Mouse (Mus musculus) hindbrain, embryonic 15.5 days (tissue): ENCODE measurements around the gene Adk. TPM values are rescaled to one million over a fixed set of nuclear protein-coding genes. Genes with fewer than 3 reads are reported as not detected.
A peak's percentile ranks its signal among the peaks of the same experiment; 100 is the strongest.

Experiments
- ATAC-seq: fragments of 200-750 bp; cut with Nextera tagmentation; 2 replicates; pipeline ENCODE4 v1.8.0; 2017; ENCODE audit warnings: low read depth, moderate number of reproducible peaks, moderate TSS enrichment; ENCODE audit not compliant: low FRiP score
- H3K27ac ChIP-seq: fragments of 300-500 bp; sonication (generic); replicated peaks from 2 replicates; pipeline ENCODE4 v1.5.1; 2015; ENCODE audit warnings: mild to moderate bottlenecking, inconsistent platforms
- H3K27me3 ChIP-seq: fragments of 300-500 bp; sonication (generic); 2 replicates; pipeline ENCODE4 v1.6.1; 2015; ENCODE audit warnings: control low read depth, inconsistent platforms
- H3K36me3 ChIP-seq: fragments of 300-500 bp; sonication (generic); 2 replicates; pipeline ENCODE4 v1.6.1; 2015; ENCODE audit warnings: control low read depth, inconsistent platforms
- H3K4me1 ChIP-seq: fragments of 300-500 bp; sonication (generic); replicated peaks from 2 replicates; pipeline ENCODE4 v1.6.1; 2015; ENCODE audit warnings: control low read depth, inconsistent platforms
- H3K4me2 ChIP-seq: fragments of 300-500 bp; sonication (generic); 2 replicates; pipeline ENCODE4 v1.6.1; 2015; ENCODE audit warnings: moderate library complexity, mild to moderate bottlenecking, inconsistent platforms
- H3K4me3 ChIP-seq: fragments of 300-500 bp; sonication (generic); 2 replicates; pipeline ENCODE4 v1.5.1; 2015; ENCODE audit warnings: mild to moderate bottlenecking, inconsistent platforms
- H3K9ac ChIP-seq: fragments of 300-500 bp; sonication (generic); 2 replicates; pipeline ENCODE4 v1.6.1; 2015; ENCODE audit warnings: inconsistent platforms
- H3K9me3 ChIP-seq: fragments of 300-500 bp; sonication (generic); 2 replicates; pipeline ENCODE4 v1.6.1; 2016; ENCODE audit warnings: control low read depth, inconsistent platforms
- WGBS: fragments of 180-500 bp; shearing (Covaris S2); methylation state at CpG from one replicate; pipeline ENCODE4 v1.1.7; 2015; 5-methylcytosine and 5-hydroxymethylcytosine counted together
- polyA plus RNA-seq: library from polyadenylated mRNA; unstranded; fragments of >200 nt; fragmentation: Nextera tagmentation; extraction: Ambion mirVana; gene quantifications from 2 replicates; pipeline ENCODE4 v1.2.1, GENCODE M21; 2015

The Adk gene
- 40.4 and 47.6 TPM in 2 replicates for polyA plus RNA-seq

DNA sequence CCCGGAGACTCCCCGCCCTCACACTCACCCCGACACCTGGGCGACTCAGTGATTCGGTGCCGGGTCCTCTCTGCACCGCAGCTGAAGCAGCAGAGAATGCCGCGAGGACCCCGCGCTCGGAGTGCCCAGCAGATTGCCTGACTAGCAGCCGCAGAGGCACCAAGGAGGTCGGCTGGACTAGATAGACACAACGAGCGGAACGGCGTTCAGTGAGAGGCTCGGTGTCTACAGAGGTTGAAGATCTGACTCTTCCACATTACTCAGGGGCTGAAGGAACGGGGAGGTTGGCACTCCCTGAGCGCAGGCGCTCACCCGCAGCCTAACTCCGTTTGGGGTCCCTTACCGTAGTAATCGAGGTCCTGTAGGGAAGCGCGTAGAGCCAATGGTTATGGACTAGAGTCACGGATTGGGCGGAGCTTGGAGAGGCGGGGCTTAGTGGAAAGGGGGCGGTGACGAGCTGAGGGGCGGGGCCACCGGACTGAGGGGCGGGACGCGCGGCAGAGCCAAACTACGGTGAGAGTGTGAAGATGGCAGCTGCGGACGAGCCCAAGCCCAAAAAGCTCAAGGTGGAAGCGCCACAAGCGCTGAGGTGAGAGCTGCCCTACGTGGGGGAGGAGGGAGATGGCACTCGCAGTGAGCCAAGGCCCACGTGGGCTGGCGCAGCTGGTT is at the start of gene Adk, which contains the start of gene Ap3m1:
Adk (plus strand) TSS at position 463 of the 669 bp plus-strand sequence.
Ap3m1 (minus strand) TSS at position 397 of the 669 bp plus-strand sequence.
- WGBS: under 1% methylated on average over 48 of the region's 48 CpGs
- peak within 1 kb of the TSS; percentile 96 for H3K27ac ChIP-seq
- ATAC-seq: peak; percentile 98
- H3K4me1 ChIP-seq: peaks cover 16% of the 10 kb centered on the region
- no peaks in the 10 kb centered on the region for H3K27me3 ChIP-seq
- no peaks in the 10 kb centered on the region for H3K9me3 ChIP-seq
- peak within 1 kb of the TSS; percentile 85 for H3K9ac ChIP-seq
- H3K4me3 ChIP-seq: peak within 1 kb of the TSS; percentile 95
- peak within 1 kb of the TSS; percentile 82 for H3K4me2 ChIP-seq
- no peaks in the 10 kb centered on the region for H3K36me3 ChIP-seq

DNA sequence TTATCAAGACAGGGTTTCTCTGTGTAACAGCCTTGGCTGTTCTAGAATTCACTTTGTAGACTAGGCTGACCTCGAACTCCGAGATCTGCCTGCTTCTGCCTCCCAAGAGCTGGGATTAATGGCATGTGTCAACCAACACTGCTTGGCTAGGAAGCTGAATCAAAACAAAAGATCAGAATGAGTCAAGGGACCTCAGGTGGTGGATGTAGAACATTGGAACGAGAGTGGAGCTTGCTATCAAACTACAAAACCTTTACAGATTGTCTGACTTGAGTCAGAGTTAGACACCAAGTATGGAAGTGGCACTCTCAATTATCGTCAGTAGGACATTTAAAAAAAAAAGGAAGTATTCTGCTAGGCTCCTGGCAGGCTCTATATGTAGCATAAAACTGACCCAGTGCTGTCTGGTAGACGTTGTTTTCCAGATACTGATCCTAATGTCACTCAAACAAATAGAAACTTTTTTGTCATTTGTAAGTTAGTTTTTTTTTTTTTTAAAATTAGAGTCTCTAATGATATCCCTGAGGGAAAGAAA is 38.5 kb upstream of the Adk start:
- Histone ChIP-seq H3K27me3 (no peaks in the 10 kb centered on the region), H3K4me2 (no peak overlapping the region), H3K4me3 (no peak overlapping the region), H3K4me1 (no peaks in the 10 kb centered on the region), H3K27ac (no peak overlapping the region), H3K9ac (no peak overlapping the region), H3K36me3 (0 out of 2 replicates have a peak, but pooled peaks cover 5% of the 10 kb centered on the region), H3K9me3 (no peaks in the 10 kb centered on the region)
- WGBS: 92% methylated on average over 5 of the region's 5 CpGs
- ATAC-seq: no peak

DNA sequence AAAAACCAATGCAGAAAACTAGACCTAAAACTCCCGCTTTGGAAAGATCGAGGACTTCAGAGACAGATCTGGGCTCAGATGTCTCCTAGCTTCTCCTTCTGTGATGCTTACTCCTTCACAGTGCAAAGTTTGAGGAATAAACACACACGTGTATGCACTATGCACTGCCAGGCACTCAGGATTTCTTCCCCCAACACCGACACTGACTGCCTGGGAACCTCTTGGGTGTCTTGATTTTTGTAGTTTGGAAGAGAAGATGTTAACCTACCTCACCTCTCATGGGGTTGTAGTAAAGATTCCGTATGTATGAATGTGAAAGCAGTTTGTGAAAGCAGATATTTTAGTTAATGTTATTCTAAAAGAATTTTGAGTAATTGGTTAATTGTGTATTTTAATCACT is 34.5 kb upstream of the Adk start:
- ATAC-seq: no peak
- WGBS: 93% methylated on average over 5 of the region's 5 CpGs
- Histone ChIP-seq H3K4me1 (no peaks in the 10 kb centered on the region), H3K9me3 (no peaks in the 10 kb centered on the region), H3K27me3 (no peaks in the 10 kb centered on the region), H3K36me3 (peaks cover 17% of the 10 kb centered on the region), H3K27ac (no peak overlapping the region), H3K4me2 (no peak overlapping the region), H3K4me3 (no peak overlapping the region), H3K9ac (no peak overlapping the region)

DNA sequence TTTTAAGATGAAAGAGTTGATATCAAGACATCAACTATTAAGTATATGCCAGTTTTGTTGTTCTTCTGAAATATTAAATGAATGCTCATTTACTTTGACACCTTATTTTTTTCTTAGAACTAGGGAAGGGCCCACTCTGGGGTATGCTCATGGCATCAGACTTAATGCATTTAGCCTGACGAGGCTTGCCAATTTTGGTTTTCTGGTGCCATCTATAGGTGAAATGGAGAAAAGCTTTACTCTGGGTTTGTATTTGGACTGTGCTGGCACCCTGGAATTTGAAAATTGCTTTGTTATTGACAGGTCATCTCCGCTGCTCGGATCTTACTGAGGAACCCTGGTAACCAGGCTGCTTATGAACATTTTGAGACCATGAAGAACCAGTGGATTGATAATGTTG is 33.4 kb upstream of the Adk start:
- H3K9ac ChIP-seq: no peak overlapping the region
- no peak overlapping the region for H3K27ac ChIP-seq
- peak; percentile 79 for ATAC-seq

DNA sequence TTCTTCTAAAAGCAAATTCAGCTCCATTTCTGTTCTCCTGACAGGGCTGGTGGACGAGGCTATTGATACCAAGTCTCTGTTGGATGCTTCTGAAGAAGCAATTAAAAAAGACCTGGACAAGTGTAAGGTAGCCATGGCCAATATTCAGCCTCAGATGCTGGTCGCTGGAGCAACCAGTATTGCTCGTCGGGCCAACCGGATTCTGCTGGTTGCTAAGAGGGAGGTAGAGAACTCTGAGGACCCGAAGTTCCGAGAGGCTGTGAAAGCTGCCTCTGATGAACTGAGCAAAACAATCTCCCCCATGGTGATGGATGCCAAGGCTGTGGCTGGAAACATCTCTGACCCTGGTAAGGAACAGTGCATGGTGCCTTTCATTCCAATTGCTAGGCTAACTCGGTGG is 31.9 kb upstream of the Adk start:
- Histone ChIP-seq H3K4me3 (no peak overlapping the region), H3K27me3 (no peaks in the 10 kb centered on the region), H3K4me1 (no peaks in the 10 kb centered on the region), H3K4me2 (no peak overlapping the region), H3K27ac (no peak overlapping the region), H3K9me3 (no peaks in the 10 kb centered on the region), H3K9ac (no peak overlapping the region), H3K36me3 (peaks cover 26% of the 10 kb centered on the region)
- 84% methylated on average over 8 of the region's 8 CpGs for WGBS
- ATAC-seq: no peak

More for the DNA sequence above, 33.4 kb upstream of the Adk start:
- H3K4me1 ChIP-seq: no peaks in the 10 kb centered on the region
- H3K27me3 ChIP-seq: no peaks in the 10 kb centered on the region
- no peak overlapping the region for H3K4me2 ChIP-seq
- 32% methylated on average over 3 of the region's 3 CpGs for WGBS
- peaks cover 17% of the 10 kb centered on the region for H3K36me3 ChIP-seq
- no peak overlapping the region for H3K4me3 ChIP-seq
- no peaks in the 10 kb centered on the region for H3K9me3 ChIP-seq

DNA sequence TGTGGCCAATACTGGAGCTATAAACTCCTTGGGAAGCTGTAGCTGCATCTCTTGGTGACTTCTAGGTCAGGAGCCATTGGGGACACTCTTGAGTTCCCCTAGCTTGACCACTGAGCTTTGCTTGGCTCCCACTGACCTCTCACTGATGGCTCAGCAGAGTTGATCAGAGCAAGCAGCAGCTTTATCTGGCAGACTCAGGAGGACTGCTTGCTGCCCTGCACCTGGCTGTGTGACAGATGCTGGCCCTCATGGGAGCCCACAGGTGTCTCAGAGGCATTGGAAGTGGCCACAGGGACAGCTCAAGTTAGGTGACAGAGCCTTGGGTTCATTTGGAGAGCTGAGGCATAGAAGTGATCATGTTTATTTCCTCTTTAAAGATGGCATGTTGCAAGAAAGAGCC is 24.8 kb upstream of the Adk start:
- Histone ChIP-seq H3K36me3 (peaks cover 14% of the 10 kb centered on the region), H3K27me3 (no peaks in the 10 kb centered on the region), H3K4me3 (no peak overlapping the region), H3K4me1 (no peaks in the 10 kb centered on the region), H3K4me2 (no peak overlapping the region), H3K9ac (no peak overlapping the region), H3K9me3 (no peaks in the 10 kb centered on the region), H3K27ac (no peak overlapping the region)
- ATAC-seq: no peak

DNA sequence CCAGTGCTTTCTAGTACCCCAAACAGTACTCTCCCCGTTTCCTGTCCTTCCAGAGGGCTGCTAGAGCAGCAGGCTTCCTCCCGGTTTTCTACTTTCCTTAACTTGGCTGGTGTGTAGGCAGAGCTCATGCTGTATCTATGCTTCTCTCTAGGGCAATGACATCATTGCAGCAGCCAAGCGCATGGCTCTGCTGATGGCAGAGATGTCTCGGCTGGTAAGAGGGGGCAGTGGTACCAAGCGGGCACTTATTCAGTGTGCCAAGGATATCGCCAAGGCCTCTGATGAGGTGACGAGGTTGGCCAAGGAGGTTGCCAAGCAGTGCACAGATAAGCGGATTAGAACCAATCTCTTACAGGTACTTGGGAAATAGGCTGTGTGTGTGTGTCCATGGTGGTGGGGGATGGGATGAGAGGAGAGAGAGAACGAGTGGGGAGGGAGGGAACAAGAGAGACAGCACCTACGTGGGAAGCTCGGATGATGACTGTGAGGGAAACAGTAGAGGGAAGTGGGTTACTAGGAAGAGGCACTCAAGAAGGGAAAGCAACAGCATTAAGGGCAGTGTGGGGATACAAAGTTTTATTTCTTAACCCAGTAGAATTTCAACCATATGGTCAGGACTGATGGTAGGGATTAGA is 23.2 kb upstream of the Adk start:
- 90% methylated on average over 11 of the region's 11 CpGs for WGBS
- Histone ChIP-seq H3K4me2 (no peak overlapping the region), H3K9me3 (no peaks in the 10 kb centered on the region), H3K4me1 (no peaks in the 10 kb centered on the region), H3K27me3 (no peaks in the 10 kb centered on the region), H3K27ac (no peak overlapping the region), H3K36me3 (peaks cover 22% of the 10 kb centered on the region), H3K4me3 (no peak overlapping the region), H3K9ac (no peak overlapping the region)
- peak; percentile 45 for ATAC-seq

DNA sequence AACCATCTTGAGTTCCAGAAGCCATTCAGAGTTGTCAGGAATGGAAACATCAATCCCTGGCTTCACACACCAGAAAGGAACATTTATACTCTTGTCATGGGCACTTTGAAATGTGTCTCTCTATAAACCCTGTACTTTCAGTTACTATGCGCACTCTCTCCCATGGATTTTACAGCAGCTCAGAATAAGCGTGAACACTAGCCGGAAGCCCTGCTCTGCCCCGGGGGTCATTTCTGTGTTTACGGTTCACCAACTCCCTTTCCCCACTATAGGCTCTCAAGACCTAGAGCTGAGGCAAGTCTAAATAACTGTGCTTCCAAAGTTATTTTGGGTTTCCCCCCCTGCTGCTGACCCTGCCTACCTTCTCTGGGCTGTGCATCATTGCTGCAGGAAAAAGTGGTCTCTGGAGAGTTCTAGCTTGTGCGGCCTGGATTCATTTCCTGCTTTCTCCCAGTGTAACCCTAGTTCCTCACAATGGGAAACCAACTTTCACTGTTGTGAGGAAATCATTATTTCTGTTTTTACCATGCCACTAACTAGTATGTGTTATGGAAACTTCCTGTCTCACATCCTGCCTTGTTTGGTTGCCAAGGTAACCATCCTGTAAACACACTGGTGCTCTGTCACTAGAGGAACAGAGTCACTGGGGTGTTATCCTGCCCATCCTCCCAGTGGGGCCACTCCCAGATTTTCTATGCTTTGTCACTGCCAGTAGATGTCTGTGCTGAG is 20.4 kb upstream of the Adk start:
- Histone ChIP-seq H3K4me3 (no peak overlapping the region), H3K9me3 (no peaks in the 10 kb centered on the region), H3K4me1 (no peaks in the 10 kb centered on the region), H3K36me3 (peaks cover 30% of the 10 kb centered on the region), H3K27ac (no peak overlapping the region), H3K9ac (no peak overlapping the region), H3K4me2 (no peak overlapping the region), H3K27me3 (no peaks in the 10 kb centered on the region)
- WGBS: 62% methylated on average over 6 of the region's 6 CpGs
- 0 out of 2 replicates have a peak, but pooled peaks have one; percentile 27 for ATAC-seq

DNA sequence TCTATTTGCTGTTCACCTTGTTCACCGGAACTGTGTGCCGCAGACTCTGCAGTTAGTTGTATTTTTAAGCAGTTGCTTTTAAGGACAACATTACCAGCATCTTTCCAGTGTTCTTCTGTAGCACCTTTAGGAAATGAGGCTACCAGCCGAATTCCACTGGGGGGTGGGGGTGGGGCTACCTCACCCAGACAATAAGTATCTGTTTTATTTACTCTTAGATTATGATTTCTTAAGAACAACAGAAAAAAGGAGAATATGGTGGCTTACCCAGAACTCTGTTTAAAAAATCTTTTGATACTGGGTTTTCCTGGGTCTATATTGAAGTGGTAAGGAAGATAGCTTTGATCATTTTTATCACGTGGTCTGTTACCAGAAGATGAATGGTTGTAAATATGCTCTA is 18.1 kb upstream of the Adk start:
- WGBS: 92% methylated on average over 4 of the region's 4 CpGs
- H3K27me3 ChIP-seq: no peaks in the 10 kb centered on the region
- H3K27ac ChIP-seq: no peak overlapping the region
- H3K9ac ChIP-seq: no peak overlapping the region
- ATAC-seq: no peak
- no peak overlapping the region for H3K4me3 ChIP-seq
- H3K36me3 ChIP-seq: peaks cover 44% of the 10 kb centered on the region
- no peaks in the 10 kb centered on the region for H3K4me1 ChIP-seq
- no peak overlapping the region for H3K4me2 ChIP-seq
- H3K9me3 ChIP-seq: no peaks in the 10 kb centered on the region

DNA sequence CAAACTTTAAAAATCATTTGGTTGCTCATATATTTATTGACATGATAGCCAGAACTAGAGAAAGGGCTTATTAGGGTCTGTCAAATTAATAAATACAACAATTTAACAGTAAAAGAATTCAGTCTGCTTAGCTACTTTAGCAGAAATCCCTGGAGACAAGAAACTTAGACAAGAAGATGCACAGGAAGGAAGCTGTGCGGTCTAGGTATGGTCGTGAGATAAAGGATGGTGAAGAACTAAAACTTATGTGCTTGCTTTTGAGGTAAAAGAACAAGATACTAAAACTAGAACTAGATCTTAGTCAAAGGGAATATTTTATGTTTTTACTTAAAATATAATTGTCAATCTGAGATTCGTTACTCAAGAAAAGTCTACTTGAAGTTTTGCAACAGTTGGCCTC is 17.6 kb upstream of the Adk start:
- H3K27ac ChIP-seq: no peak overlapping the region
- peaks cover 43% of the 10 kb centered on the region for H3K36me3 ChIP-seq
- no peak for ATAC-seq
- no peaks in the 10 kb centered on the region for H3K4me1 ChIP-seq
- H3K9me3 ChIP-seq: no peaks in the 10 kb centered on the region
- H3K27me3 ChIP-seq: no peaks in the 10 kb centered on the region
- H3K4me2 ChIP-seq: no peak overlapping the region
- H3K9ac ChIP-seq: no peak overlapping the region
- WGBS: 90% methylated on average over 3 of the region's 3 CpGs
- H3K4me3 ChIP-seq: no peak overlapping the region

DNA sequence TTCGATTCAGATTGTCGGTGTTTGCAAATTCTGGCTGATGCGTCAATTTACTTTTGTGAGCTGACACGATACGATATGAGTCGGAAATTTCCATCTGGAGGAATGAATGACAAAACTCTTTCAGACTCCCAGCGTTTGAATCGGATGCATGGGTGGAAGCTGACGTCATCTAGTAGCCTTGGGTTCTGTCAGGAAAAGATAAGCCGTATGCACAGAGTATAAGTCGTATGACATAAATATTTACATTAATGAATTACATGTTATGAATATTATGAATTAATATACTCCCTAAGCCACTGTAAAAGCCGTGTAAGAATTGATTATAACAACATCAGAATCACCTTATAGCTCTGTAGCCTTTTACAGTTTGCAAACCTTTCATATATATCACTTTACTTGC is 13.3 kb upstream of the Adk start:
- WGBS: 95% methylated on average over 12 of the region's 12 CpGs
- Histone ChIP-seq H3K9me3 (no peaks in the 10 kb centered on the region), H3K4me3 (no peak overlapping the region), H3K27ac (no peak overlapping the region), H3K9ac (no peak overlapping the region), H3K36me3 (peaks cover 45% of the 10 kb centered on the region), H3K4me2 (no peak overlapping the region), H3K27me3 (no peaks in the 10 kb centered on the region), H3K4me1 (no peaks in the 10 kb centered on the region)
- no peak for ATAC-seq

DNA sequence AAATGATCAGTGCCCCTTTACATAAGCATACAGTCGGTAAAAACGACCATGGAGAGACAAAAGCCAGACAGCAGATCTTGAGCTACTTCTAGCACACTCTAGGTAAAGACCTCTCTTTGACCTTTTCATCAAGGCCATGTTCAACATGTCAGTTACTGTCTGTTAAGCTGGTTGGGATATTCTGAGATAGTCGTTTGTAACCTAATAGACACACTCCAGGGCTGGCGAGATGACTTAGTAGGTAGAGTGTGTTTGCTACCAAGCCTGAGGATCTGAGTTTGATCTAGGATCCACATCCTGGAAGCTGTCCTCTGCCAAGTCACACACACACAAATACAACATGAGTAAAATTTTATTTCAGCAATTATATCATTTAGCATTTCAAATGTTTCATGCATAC is 12.8 kb upstream of the Adk start:
- Histone ChIP-seq H3K4me3 (no peak overlapping the region), H3K9ac (no peak overlapping the region), H3K4me1 (no peaks in the 10 kb centered on the region), H3K36me3 (peaks cover 43% of the 10 kb centered on the region), H3K27ac (no peak overlapping the region), H3K4me2 (no peak overlapping the region), H3K27me3 (no peaks in the 10 kb centered on the region), H3K9me3 (no peaks in the 10 kb centered on the region)
- no peak for ATAC-seq
- 91% methylated on average over 4 of the region's 4 CpGs for WGBS
